Mouse (Mus musculus) heart, embryonic 14.5 days (tissue): ENCODE data around the gene Terf2ip. TPM values are rescaled to one million over a fixed set of nuclear protein-coding genes. Genes with fewer than 3 reads are reported as not detected.

Source experiments
- ATAC-seq: fragments of 200-750 bp; cut with Nextera tagmentation; 2 replicates; pipeline ENCODE4 v1.8.0; 2017; ENCODE audit warnings: low read depth, moderate TSS enrichment; ENCODE audit not compliant: insufficient number of reproducible peaks, insufficient read depth, low FRiP score
- H3K27ac ChIP-seq, 2 experiments: fragments of 200-500 bp in 1 of 2; fragments of 300-500 bp in 1 of 2; sonication (generic) in 1 of 2; replicated peaks in 1 of 2; 2 replicates each; pipeline ENCODE4 v1.5.1; 2012 to 2014; ENCODE audit warnings: low read depth in 2 of 2, low read length in 2 of 2, control low read depth in 1 of 2, mild to moderate bottlenecking in 1 of 2, mixed read lengths in 1 of 2; ENCODE audit not compliant: control insufficient read depth in 1 of 2, insufficient read depth in 1 of 2
- H3K27me3 ChIP-seq: fragments of 300-500 bp; sonication (generic); 2 replicates; pipeline ENCODE4 v1.6.1; 2014; ENCODE audit warnings: mild to moderate bottlenecking, low read length, control low read depth; ENCODE audit not compliant: control insufficient read depth, insufficient read depth
- H3K36me3 ChIP-seq: fragments of 300-500 bp; sonication (generic); 2 replicates; pipeline ENCODE4 v1.6.1; 2014; ENCODE audit warnings: mild to moderate bottlenecking, control low read depth, low read length, mixed read lengths; ENCODE audit not compliant: control insufficient read depth, insufficient read depth
- H3K4me1 ChIP-seq, 2 experiments: fragments of 200-500 bp in 1 of 2; fragments of 300-500 bp in 1 of 2; sonication (generic) in 1 of 2; 2 replicates each; pipeline ENCODE4 v1.6.1; 2012 to 2014; ENCODE audit warnings: low read length in 2 of 2, control low read depth in 1 of 2, mixed read lengths in 1 of 2; ENCODE audit not compliant: control insufficient read depth in 2 of 2, insufficient read depth in 2 of 2
- H3K4me2 ChIP-seq: fragments of 300-500 bp; sonication (generic); 2 replicates; pipeline ENCODE4 v1.6.1; 2014; ENCODE audit warnings: mild to moderate bottlenecking, low read length
- H3K4me3 ChIP-seq, 2 experiments: fragments of 200-500 bp in 1 of 2; fragments of 300-500 bp in 1 of 2; sonication (generic) in 1 of 2; 2 replicates each; pipeline ENCODE4 v1.5.1; 2012 to 2014; ENCODE audit warnings: low read length in 2 of 2, mild to moderate bottlenecking in 2 of 2, control low read depth in 1 of 2, low read depth in 1 of 2, moderate library complexity in 1 of 2; ENCODE audit not compliant: control insufficient read depth in 1 of 2, insufficient read depth in 1 of 2
- H3K9ac ChIP-seq: fragments of 300-500 bp; sonication (generic); 2 replicates; pipeline ENCODE4 v1.6.1; 2014; ENCODE audit warnings: mild to moderate bottlenecking, low read length
- H3K9me3 ChIP-seq: fragments of 300-500 bp; sonication (generic); 2 replicates; pipeline ENCODE4 v1.6.1; 2016; ENCODE audit warnings: low read length, control low read depth; ENCODE audit not compliant: control insufficient read depth
- WGBS: fragments of 180-500 bp; shearing (Covaris S2); extraction: QIAGEN DNeasy Blood & Tissue Kit; methylation state at CpG from one replicate; pipeline ENCODE4 v1.1.7; 2014; 5-methylcytosine and 5-hydroxymethylcytosine counted together
- polyA plus RNA-seq: library from polyadenylated mRNA; unstranded; fragments of >200 nt; fragmentation: Nextera tagmentation; extraction: Ambion mirVana; gene quantifications from 2 replicates; pipeline ENCODE4 v1.2.1, GENCODE M21; 2014

The Terf2ip gene
- polyA plus RNA-seq, 1 experiment from 2014 or later: 18.8 TPM

- peaks cover 0 to 6% of the 10 kb centered on the region in 2 experiments; a peak in 3 of 4 replicates for H3K4me1 ChIP-seq
- no peak overlapping the region for H3K9ac ChIP-seq
- H3K27me3 ChIP-seq: no peaks in the 10 kb centered on the region
- WGBS: 19% methylated on average over 7 of the region's 7 CpGs
- no peak for ATAC-seq
- H3K4me2 ChIP-seq: no peak overlapping the region
- H3K36me3 ChIP-seq: peaks cover 62% of the 10 kb centered on the region
- H3K27ac ChIP-seq: no peak overlapping the region
- H3K4me3 ChIP-seq: no peak overlapping the region
- H3K9me3 ChIP-seq: no peaks in the 10 kb centered on the region
Observed at GRCm38 (mm10) chr8:111989911-111990310, 21.3 kb upstream of the Terf2ip start.

DNA sequence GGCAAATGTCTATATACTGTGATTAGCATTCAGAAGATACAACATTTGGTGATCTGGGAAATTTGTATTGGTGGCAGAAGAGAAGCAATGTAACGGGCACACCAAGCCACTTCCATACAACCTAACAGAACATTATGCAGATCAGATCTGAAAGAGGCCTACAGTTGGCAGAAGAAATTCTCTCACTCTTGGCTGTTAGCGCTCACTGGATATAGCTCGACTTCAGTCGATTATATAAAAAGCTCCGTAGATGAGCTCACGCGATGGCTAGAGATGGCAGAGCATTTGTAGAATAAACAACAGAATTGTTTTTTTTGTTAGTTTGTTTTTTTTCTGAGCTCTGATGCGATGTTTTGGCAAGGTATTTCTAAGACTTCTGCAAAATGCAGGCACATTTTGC lies 19.9 kb upstream of the Terf2ip start:
- Histone ChIP-seq H3K9ac (peak overlapping the region; percentile 86), H3K27ac (no peak overlapping the region), H3K4me3 (peak overlapping the region in 1 of 2 experiments; percentile 79; a peak in 2 of 4 replicates), H3K36me3 (peaks cover 63% of the 10 kb centered on the region), H3K4me2 (peak overlapping the region; percentile 90), H3K4me1 (peaks cover 0 to 6% of the 10 kb centered on the region in 2 experiments; a peak in 2 of 4 replicates), H3K27me3 (no peaks in the 10 kb centered on the region), H3K9me3 (no peaks in the 10 kb centered on the region)
- ATAC-seq: no peak
- WGBS: 60% methylated on average over 8 of the region's 8 CpGs

DNA sequence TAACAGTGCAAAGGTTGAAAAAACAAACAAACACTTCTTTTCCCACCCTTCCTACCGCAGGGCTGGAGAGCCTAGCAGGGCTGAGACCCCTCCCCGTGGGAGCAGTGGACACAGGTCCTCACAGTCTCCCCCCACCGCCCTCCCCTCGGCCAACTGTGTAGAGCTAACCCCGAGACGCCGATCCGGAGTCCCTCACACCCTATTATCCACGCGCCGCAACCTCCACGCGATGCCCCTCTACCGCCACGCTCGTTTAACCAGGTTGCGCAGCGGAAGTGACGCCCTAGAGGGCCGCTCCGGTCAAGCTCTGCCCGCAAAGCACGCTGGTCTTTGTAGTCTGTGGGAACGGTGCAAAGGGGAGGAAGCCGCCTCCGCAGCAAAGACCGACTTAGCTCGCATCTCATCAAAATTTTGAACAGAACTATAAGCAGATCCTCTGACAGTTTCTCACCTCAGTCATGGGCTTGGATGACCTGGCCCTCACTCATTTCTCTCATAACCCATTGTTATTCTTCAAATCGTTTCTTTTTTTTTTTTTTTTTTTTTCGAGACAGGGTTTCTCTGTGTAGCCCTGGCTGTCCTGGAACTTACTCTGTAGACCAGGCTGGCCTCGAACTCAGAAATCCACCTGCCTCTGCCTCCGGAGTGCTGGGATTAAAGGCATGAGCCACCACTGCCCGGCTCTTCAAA lies 19.0 kb upstream of the Terf2ip start, which contains the start of gene Adat1:
TSS of gene Adat1 (minus strand) at position 290 of the 690 bp plus-strand sequence.
- Histone ChIP-seq H3K36me3 (peaks cover 68% of the 10 kb centered on the region), H3K4me1 (peaks cover 0 to 6% of the 10 kb centered on the region in 2 experiments; a peak in 2 of 4 replicates), H3K9ac (peak within 1 kb of the TSS; percentile 86), H3K9me3 (no peaks in the 10 kb centered on the region), H3K27ac (no peak within 1 kb of the TSS), H3K27me3 (no peaks in the 10 kb centered on the region), H3K4me3 (peak within 1 kb of the TSS; percentile 79 to 98), H3K4me2 (peak within 1 kb of the TSS; percentile 90)
- 3% methylated on average over 33 of the region's 33 CpGs for WGBS
- peak; percentile 87; the same call in 1 of the 2 replicates for ATAC-seq

- peak overlapping the region; percentile 90 for H3K4me2 ChIP-seq
- no peak for ATAC-seq
- peak overlapping the region in 1 of 2 experiments; percentile 79; a peak in 2 of 4 replicates for H3K4me3 ChIP-seq
- 64% methylated on average over 3 of the region's 3 CpGs for WGBS
- H3K9me3 ChIP-seq: no peaks in the 10 kb centered on the region
- no peak overlapping the region for H3K27ac ChIP-seq
- peaks cover 68% of the 10 kb centered on the region for H3K36me3 ChIP-seq
- peaks cover 0 to 6% of the 10 kb centered on the region in 2 experiments; a peak in 2 of 4 replicates for H3K4me1 ChIP-seq
- H3K9ac ChIP-seq: no peak overlapping the region; the same call in 1 of the 2 replicates
- H3K27me3 ChIP-seq: no peaks in the 10 kb centered on the region
Observed at GRCm38 (mm10) chr8:111992703-111993039, 18.5 kb upstream of the Terf2ip start.

DNA sequence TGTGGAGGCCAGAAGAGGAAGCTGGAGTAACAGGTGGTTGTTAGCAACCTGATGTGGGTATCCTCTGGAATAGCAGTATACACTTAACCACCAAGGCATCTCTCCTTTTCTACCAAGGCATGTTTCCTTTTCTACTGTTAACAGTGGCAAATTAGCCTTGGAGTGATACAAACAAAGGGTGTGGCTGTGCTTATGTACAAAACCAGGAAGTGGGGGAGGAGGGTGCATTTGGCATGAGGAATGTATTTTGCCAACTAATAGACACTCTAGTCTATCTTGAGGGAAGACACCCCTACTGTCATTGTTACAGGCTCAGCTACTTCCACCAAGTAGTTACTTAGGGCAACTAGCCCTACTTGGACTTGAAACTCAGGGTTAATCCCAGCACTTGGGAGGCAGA lies 6.4 kb upstream of the Terf2ip start:
- Histone ChIP-seq H3K36me3 (peaks cover 75% of the 10 kb centered on the region), H3K4me3 (no peak overlapping the region), H3K4me1 (no peaks in the 10 kb centered on the region), H3K27me3 (no peaks in the 10 kb centered on the region), H3K9me3 (no peaks in the 10 kb centered on the region), H3K27ac (no peak overlapping the region), H3K4me2 (no peak overlapping the region), H3K9ac (no peak overlapping the region)
- no peak for ATAC-seq

- no peaks in the 10 kb centered on the region for H3K27me3 ChIP-seq
- H3K4me2 ChIP-seq: no peak overlapping the region
- peaks cover 0 to 6% of the 10 kb centered on the region in 2 experiments; a peak in 2 of 4 replicates for H3K4me1 ChIP-seq
- peaks cover 67% of the 10 kb centered on the region for H3K36me3 ChIP-seq
- H3K9ac ChIP-seq: no peak overlapping the region
- WGBS: 85% methylated on average over 6 of the region's 6 CpGs
- H3K9me3 ChIP-seq: no peaks in the 10 kb centered on the region
- H3K4me3 ChIP-seq: no peak overlapping the region
- H3K27ac ChIP-seq: no peak overlapping the region
- no peak for ATAC-seq
Observed at GRCm38 (mm10) chr8:112005601-112006000, 5.6 kb upstream of the Terf2ip start.

DNA sequence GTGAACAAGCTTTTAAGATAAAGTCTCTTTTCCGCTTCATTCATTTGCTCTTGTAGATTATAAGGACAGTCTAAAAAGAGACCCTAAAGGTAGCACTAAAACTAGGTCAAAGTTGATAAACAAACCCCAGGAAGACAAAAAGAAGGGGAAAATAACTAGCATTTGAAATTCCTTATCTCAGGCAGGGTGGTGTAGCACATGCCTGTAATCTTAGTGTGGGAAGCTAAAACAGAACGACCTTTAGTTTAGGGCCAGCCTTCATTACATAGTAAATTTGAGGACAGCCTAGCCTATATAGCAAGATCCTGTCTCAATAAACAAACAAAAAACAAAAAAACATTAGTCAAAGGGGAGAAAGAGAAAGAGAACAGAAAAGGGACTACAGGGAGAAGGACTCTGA lies 3.5 kb upstream of the Terf2ip start:
- no peak overlapping the region for H3K4me3 ChIP-seq
- H3K4me2 ChIP-seq: no peak overlapping the region
- 95% methylated on average over 2 of the region's 2 CpGs for WGBS

More for the DNA sequence above, 3.5 kb upstream of the Terf2ip start:
- Histone ChIP-seq H3K36me3 (peaks cover 46% of the 10 kb centered on the region), H3K9ac (no peak overlapping the region), H3K9me3 (no peaks in the 10 kb centered on the region), H3K27ac (no peak overlapping the region), H3K27me3 (no peaks in the 10 kb centered on the region), H3K4me1 (peaks cover 0 to 10% of the 10 kb centered on the region in 2 experiments; a peak in 2 of 4 replicates)
- ATAC-seq: no peak
